Mouse (Mus musculus) G1E (cell line): Measurements from ENCODE around the gene Usp22.

ENCODE experiments used
- CTCF ChIP-seq: IDR thresholded peaks from 2 replicates; pipeline ENCODE4 v1.5.1; 2012; ENCODE audit warnings: low read depth, low read length, inconsistent platforms, mixed read lengths
- POLR2AphosphoS5 ChIP-seq: IDR thresholded peaks from 2 replicates; pipeline ENCODE4 v1.6.1; 2012; ENCODE audit warnings: low read depth, low read length, inconsistent platforms; ENCODE audit not compliant: insufficient replicate concordance

GRCm38 (mm10) chr11:61164881-61165280 is 10.0 kb downstream of the Usp22 start:
- no peak for TF ChIP-seq CTCF
- no peak for TF ChIP-seq POLR2AphosphoS5
